Mouse (Mus musculus): ENCODE measurements around the gene Las1l. TPM values are rescaled to one million over a fixed set of nuclear protein-coding genes. Genes with fewer than 3 reads are reported as not detected.
"Not testable (repeated sequence)": the region's sequence is repeated elsewhere in the genome, so short reads cannot be mapped to it uniquely, and the experiment has no call there.

Gene Las1l
- 10 to 100 TPM; 36.5 to 41.1 (median 39.1) TPM for total RNA-seq (2022)

GRCm38 (mm10) chrX:95956497-95957293 is at the start of gene Las1l:
Las1l (minus strand) TSS chrX:95956962.
- peak; percentile 91 for DNase-seq (ENCODE audit: low spot score)

GRCm38 (mm10) chrX:96006395-96006794 is 49.6 kb upstream of the Las1l start:
- no peak for DNase-seq (ENCODE audit: low spot score)

GRCm38 (mm10) chrX:95999601-96000000 is 42.8 kb upstream of the Las1l start:
- DNase-seq (ENCODE audit: low spot score): no peak

GRCm38 (mm10) chrX:95993206-95993605 is 36.4 kb upstream of the Las1l start:
- DNase-seq (ENCODE audit: low spot score): no peak

GRCm38 (mm10) chrX:95969936-95970335 is 13.2 kb upstream of the Las1l start:
- no peak for DNase-seq (ENCODE audit: low spot score)

- DNase-seq (ENCODE audit: low spot score): no peak
Measured at GRCm38 (mm10) chrX:95969116-95969515, 12.4 kb upstream of the Las1l start.

- DNase-seq (ENCODE audit: low spot score): peak; percentile 49
Measured at GRCm38 (mm10) chrX:95968594-95968965, 11.8 kb upstream of the Las1l start.

GRCm38 (mm10) chrX:95967847-95968593 is 11.3 kb upstream of the Las1l start:
- peak; percentile 2 for DNase-seq (ENCODE audit: low spot score)

GRCm38 (mm10) chrX:95965036-95965435 is 8.3 kb upstream of the Las1l start:
- DNase-seq (ENCODE audit: low spot score): no peak

- no peak for DNase-seq (ENCODE audit: low spot score)
Measured at GRCm38 (mm10) chrX:95963366-95963765, 6.6 kb upstream of the Las1l start.

GRCm38 (mm10) chrX:95957461-95957860 is 699 bp upstream of the Las1l start:
- DNase-seq (ENCODE audit: low spot score): not testable (repeated sequence)

- no peak for DNase-seq (ENCODE audit: low spot score)
Measured at GRCm38 (mm10) chrX:95950776-95951175, 6.0 kb downstream of the Las1l start.

- DNase-seq (ENCODE audit: low spot score): no peak
Measured at GRCm38 (mm10) chrX:95948135-95948534, 8.6 kb downstream of the Las1l start.

- no peak for DNase-seq (ENCODE audit: low spot score)
Measured at GRCm38 (mm10) chrX:95945496-95945895, 11.3 kb downstream of the Las1l start.

GRCm38 (mm10) chrX:95935481-95935880 is 21.3 kb downstream of the Las1l start:
- no peak for DNase-seq (ENCODE audit: low spot score)

- DNase-seq (ENCODE audit: low spot score): no peak
Measured at GRCm38 (mm10) chrX:95902716-95903115, 54.0 kb downstream of the Las1l start.

Other genes starting within 250 kb of the Las1l start
- 1 to 10 TPM in 2 of 4 experiments, under 1 TPM in 2; 0.69 to 1.5 (median 0.95) TPM for gene Zc3h12b, start 245.3 kb downstream of the Las1l start, total RNA-seq (2022)
- gene Msn, start 139.1 kb upstream of the Las1l start, total RNA-seq (2022): 100 to 1,000 TPM in 2 of 4 experiments, 10 to 100 TPM in 2; 84.4 to 109 (median 102) TPM